Mouse (Mus musculus) kidney, adult 2 months (tissue): Measurements from ENCODE around the gene AI464131.

Experiments used
- CTCF ChIP-seq: fragments of 200-500 bp; conservative IDR thresholded peaks from 2 replicates; pipeline ENCODE4 v1.5.1; 2011; ENCODE audit warnings: low read depth, mild to moderate bottlenecking, control low read depth, low read length, moderate library complexity, mixed read lengths; ENCODE audit not compliant: insufficient read depth, insufficient read length
- POLR2A ChIP-seq: fragments of 200-500 bp; IDR thresholded peaks from one replicate; pipeline ENCODE4 v1.6.1; 2011; ENCODE audit warnings: low read depth, low read length, control low read depth

- TF ChIP-seq CTCF (peak; percentile 70), POLR2A (no peak)
These were observed 34.3 kb downstream of the AI464131 start for GRCm38 (mm10) chr4:41468396-41469080.
